Mouse (Mus musculus): ENCODE measurements at regions not wholly inside any gene's neighbourhood (a gene's known extent, or its start where the extent isn't known, plus 50 kb on each side); places are given as distances from the start of the nearest gene placed in this dataset.

- Histone ChIP-seq H3K27me3 (no peaks in the 10 kb centered on the region), H3K4me2 (no peak overlapping the region), H3K9me3 (replicated peaks) (no peaks in the 10 kb centered on the region), H3K4me3 (replicated peaks) (no peak overlapping the region), H3K9ac (no peak overlapping the region), H3K36me3 (replicated peaks) (no peaks in the 10 kb centered on the region), H3K4me1 (replicated peaks) (no peaks in the 10 kb centered on the region), H3K27ac (replicated peaks) (no peak overlapping the region)
- no peak for ATAC-seq (ENCODE audit: insufficient read depth)
- WGBS (ENCODE audit: insufficient replicate concordance) = 33% methylated on average over 4 of the region's 4 CpGs
These were observed 225.8 kb upstream of the Marcks start for GRCm38 (mm10) chr10:37364506-37364905.

GRCm38 (mm10) chr10:37360985-37361384 is 222.3 kb upstream of the Marcks start:
- no peak overlapping the region for H3K4me2 ChIP-seq
- no peaks in the 10 kb centered on the region for H3K36me3 ChIP-seq (replicated peaks)
- whole genome bisulfite sequencing (ENCODE audit: insufficient replicate concordance) = 55% methylated on average over 3 of the region's 3 CpGs
- H3K27me3 ChIP-seq = no peaks in the 10 kb centered on the region
- no peaks in the 10 kb centered on the region for H3K9me3 ChIP-seq (replicated peaks)
- H3K27ac ChIP-seq (replicated peaks) = no peak overlapping the region
- no peak for ATAC-seq (ENCODE audit: insufficient read depth)
- no peaks in the 10 kb centered on the region for H3K4me1 ChIP-seq (replicated peaks)
- H3K4me3 ChIP-seq (replicated peaks) = no peak overlapping the region
- H3K9ac ChIP-seq = no peak overlapping the region

GRCm38 (mm10) chr10:37358900-37359299 is 220.2 kb upstream of the Marcks start:
- ATAC-seq (ENCODE audit: insufficient read depth) = no peak
- H3K9me3 ChIP-seq (replicated peaks) = no peaks in the 10 kb centered on the region
- H3K27ac ChIP-seq (replicated peaks) = no peak overlapping the region
- H3K9ac ChIP-seq = no peak overlapping the region
- H3K36me3 ChIP-seq (replicated peaks) = no peaks in the 10 kb centered on the region
- no peak overlapping the region for H3K4me3 ChIP-seq (replicated peaks)
- H3K4me1 ChIP-seq (replicated peaks) = no peaks in the 10 kb centered on the region
- no peaks in the 10 kb centered on the region for H3K27me3 ChIP-seq
- H3K4me2 ChIP-seq = no peak overlapping the region

- Histone ChIP-seq H3K9ac (no peak overlapping the region), H3K27ac (replicated peaks) (no peak overlapping the region), H3K9me3 (replicated peaks) (no peaks in the 10 kb centered on the region), H3K36me3 (replicated peaks) (no peaks in the 10 kb centered on the region), H3K4me1 (replicated peaks) (no peaks in the 10 kb centered on the region), H3K27me3 (no peaks in the 10 kb centered on the region), H3K4me3 (replicated peaks) (no peak overlapping the region), H3K4me2 (no peak overlapping the region)
- no peak for ATAC-seq (ENCODE audit: insufficient read depth)
- 54% methylated on average over 5 of the region's 5 CpGs for WGBS (ENCODE audit: insufficient replicate concordance)
These were observed 219.6 kb upstream of the Marcks start for GRCm38 (mm10) chr10:37358334-37358733.

GRCm38 (mm10) chr10:37357304-37358060 is 218.8 kb upstream of the Marcks start:
- no peaks in the 10 kb centered on the region for H3K27me3 ChIP-seq
- no peaks in the 10 kb centered on the region for H3K4me1 ChIP-seq (replicated peaks)
- no peak overlapping the region for H3K4me2 ChIP-seq
- no peak overlapping the region for H3K4me3 ChIP-seq (replicated peaks)
- no peak overlapping the region for H3K9ac ChIP-seq
- no peaks in the 10 kb centered on the region for H3K36me3 ChIP-seq (replicated peaks)
- H3K27ac ChIP-seq (replicated peaks) = no peak overlapping the region
- WGBS (ENCODE audit: insufficient replicate concordance) = 70% methylated on average over 6 of the region's 6 CpGs
- no peak for ATAC-seq (ENCODE audit: insufficient read depth)
- no peaks in the 10 kb centered on the region for H3K9me3 ChIP-seq (replicated peaks)

- Histone ChIP-seq H3K36me3 (replicated peaks) (no peaks in the 10 kb centered on the region), H3K27ac (replicated peaks) (no peak overlapping the region), H3K27me3 (no peaks in the 10 kb centered on the region), H3K4me1 (replicated peaks) (no peaks in the 10 kb centered on the region), H3K4me3 (replicated peaks) (no peak overlapping the region), H3K4me2 (no peak overlapping the region), H3K9ac (no peak overlapping the region), H3K9me3 (replicated peaks) (no peaks in the 10 kb centered on the region)
- ATAC-seq (ENCODE audit: insufficient read depth) = no peak
- WGBS (ENCODE audit: insufficient replicate concordance) = 47% methylated on average over 1 of the region's 1 CpGs
These were observed 210.5 kb upstream of the Marcks start for GRCm38 (mm10) chr10:37349261-37349660.

- no peaks in the 10 kb centered on the region for H3K4me1 ChIP-seq (replicated peaks)
- 41% methylated on average over 3 of the region's 3 CpGs for WGBS (ENCODE audit: insufficient replicate concordance)
- ATAC-seq (ENCODE audit: insufficient read depth) = no peak
These were observed 209.7 kb upstream of the Marcks start for GRCm38 (mm10) chr10:37348416-37348815.

GRCm38 (mm10) chr10:37347661-37348060 is 208.9 kb upstream of the Marcks start:
- no peak overlapping the region for H3K4me2 ChIP-seq
- no peak overlapping the region for H3K9ac ChIP-seq
- H3K36me3 ChIP-seq (replicated peaks) = no peaks in the 10 kb centered on the region
- no peak overlapping the region for H3K27ac ChIP-seq (replicated peaks)
- H3K4me3 ChIP-seq (replicated peaks) = no peak overlapping the region
- H3K4me1 ChIP-seq (replicated peaks) = no peaks in the 10 kb centered on the region
- no peaks in the 10 kb centered on the region for H3K9me3 ChIP-seq (replicated peaks)
- no peaks in the 10 kb centered on the region for H3K27me3 ChIP-seq
- ATAC-seq (ENCODE audit: insufficient read depth) = no peak
- 68% methylated on average over 3 of the region's 3 CpGs for WGBS (ENCODE audit: insufficient replicate concordance)

More at GRCm38 (mm10) chr10:37348416-37348815, 209.7 kb upstream of the Marcks start:
- H3K4me2 ChIP-seq = no peak overlapping the region
- H3K27me3 ChIP-seq = no peaks in the 10 kb centered on the region
- no peaks in the 10 kb centered on the region for H3K9me3 ChIP-seq (replicated peaks)
- no peak overlapping the region for H3K4me3 ChIP-seq (replicated peaks)
- H3K9ac ChIP-seq = no peak overlapping the region
- no peaks in the 10 kb centered on the region for H3K36me3 ChIP-seq (replicated peaks)
- no peak overlapping the region for H3K27ac ChIP-seq (replicated peaks)

- Histone ChIP-seq H3K4me3 (replicated peaks) (no peak overlapping the region), H3K36me3 (replicated peaks) (no peaks in the 10 kb centered on the region), H3K27ac (replicated peaks) (no peak overlapping the region), H3K9ac (no peak overlapping the region), H3K4me1 (replicated peaks) (no peaks in the 10 kb centered on the region), H3K27me3 (no peaks in the 10 kb centered on the region), H3K9me3 (replicated peaks) (no peaks in the 10 kb centered on the region), H3K4me2 (no peak overlapping the region)
- no peak for ATAC-seq (ENCODE audit: insufficient read depth)
These were observed 204.0 kb upstream of the Marcks start for GRCm38 (mm10) chr10:37342675-37343074.

- Histone ChIP-seq H3K27me3 (no peaks in the 10 kb centered on the region), H3K4me2 (no peak overlapping the region), H3K9ac (no peak overlapping the region), H3K4me1 (replicated peaks) (no peaks in the 10 kb centered on the region), H3K9me3 (replicated peaks) (no peaks in the 10 kb centered on the region), H3K4me3 (replicated peaks) (no peak overlapping the region), H3K27ac (replicated peaks) (no peak overlapping the region), H3K36me3 (replicated peaks) (no peaks in the 10 kb centered on the region)
- WGBS (ENCODE audit: insufficient replicate concordance) = 59% methylated on average over 3 of the region's 3 CpGs
- ATAC-seq (ENCODE audit: insufficient read depth) = no peak
These were observed 200.9 kb upstream of the Marcks start for GRCm38 (mm10) chr10:37339658-37340057.

- peak; percentile 28 for ATAC-seq (ENCODE audit: insufficient read depth)
- 37% methylated on average over 4 of the region's 4 CpGs for WGBS (ENCODE audit: insufficient replicate concordance)
- no peaks in the 10 kb centered on the region for H3K36me3 ChIP-seq (replicated peaks)
- no peak overlapping the region for H3K4me2 ChIP-seq
- no peak overlapping the region; the same call in 1 of the 2 replicates for H3K27ac ChIP-seq (replicated peaks)
- no peaks in the 10 kb centered on the region for H3K27me3 ChIP-seq
- H3K4me1 ChIP-seq (replicated peaks) = no peaks in the 10 kb centered on the region
- H3K9me3 ChIP-seq (replicated peaks) = no peaks in the 10 kb centered on the region
- no peak overlapping the region for H3K4me3 ChIP-seq (replicated peaks)
- no peak overlapping the region for H3K9ac ChIP-seq
These were observed 199.6 kb upstream of the Marcks start for GRCm38 (mm10) chr10:37338073-37338912.
